Mouse (Mus musculus) heart, postnatal 0 days (tissue): Measurements from ENCODE around the gene Gatb.

Experiments
- CTCF ChIP-seq: IDR thresholded peaks from 2 replicates; pipeline ENCODE4 v1.5.1; 2016; ENCODE audit warnings: antibody characterized with exemption, control low read depth, low read depth
- EP300 ChIP-seq: IDR thresholded peaks from 2 replicates; pipeline ENCODE4 v1.6.1; 2016; ENCODE audit warnings: antibody characterized with exemption, low read depth

- TF ChIP-seq CTCF (no peak), EP300 (no peak)
Measured at GRCm38 (mm10) chr3:85641751-85642150, 67.8 kb downstream of the Gatb start.
